Mouse (Mus musculus) layer of hippocampus, adult 9-11 months (tissue): ENCODE measurements around the gene Plekhb2.

Experiments used
- DNase-seq: peaks from one replicate; pipeline ENCODE4 v3.0.0; 2022

Gene Plekhb2

DNA sequence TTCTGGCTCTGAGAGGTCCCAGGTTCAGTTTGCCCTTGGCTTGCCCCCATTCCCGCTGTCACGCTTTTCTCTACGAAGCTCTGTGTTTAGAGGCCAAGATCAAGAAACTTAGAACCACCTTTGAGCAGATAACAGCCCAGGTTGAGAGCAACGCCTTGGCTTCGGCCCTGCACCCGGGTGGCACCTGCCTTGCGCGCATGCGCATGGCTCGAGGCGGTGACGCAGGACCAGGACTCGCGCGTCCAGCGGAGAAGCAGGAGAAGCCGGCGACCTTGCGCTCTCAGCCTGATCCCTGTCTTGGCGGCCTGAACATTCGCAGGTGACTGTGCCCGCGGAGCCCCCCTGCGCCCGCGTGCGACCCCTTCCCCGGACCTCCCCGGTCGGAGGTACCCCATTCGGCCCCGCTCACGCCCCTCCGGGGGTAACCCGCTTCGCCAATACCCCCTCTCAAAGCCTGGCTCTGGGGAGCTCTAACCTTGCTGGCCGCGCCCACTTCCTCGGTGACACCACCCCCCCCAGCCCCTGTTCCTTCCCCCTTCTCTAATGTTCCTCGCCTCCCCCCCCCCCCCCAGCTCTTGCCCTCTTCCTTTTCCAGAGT lies at the start of gene Plekhb2:
Gene Plekhb2 (plus strand): TSS at position 232 of the 598 bp plus-strand sequence.
- peak; percentile 86 for DNase-seq

DNA sequence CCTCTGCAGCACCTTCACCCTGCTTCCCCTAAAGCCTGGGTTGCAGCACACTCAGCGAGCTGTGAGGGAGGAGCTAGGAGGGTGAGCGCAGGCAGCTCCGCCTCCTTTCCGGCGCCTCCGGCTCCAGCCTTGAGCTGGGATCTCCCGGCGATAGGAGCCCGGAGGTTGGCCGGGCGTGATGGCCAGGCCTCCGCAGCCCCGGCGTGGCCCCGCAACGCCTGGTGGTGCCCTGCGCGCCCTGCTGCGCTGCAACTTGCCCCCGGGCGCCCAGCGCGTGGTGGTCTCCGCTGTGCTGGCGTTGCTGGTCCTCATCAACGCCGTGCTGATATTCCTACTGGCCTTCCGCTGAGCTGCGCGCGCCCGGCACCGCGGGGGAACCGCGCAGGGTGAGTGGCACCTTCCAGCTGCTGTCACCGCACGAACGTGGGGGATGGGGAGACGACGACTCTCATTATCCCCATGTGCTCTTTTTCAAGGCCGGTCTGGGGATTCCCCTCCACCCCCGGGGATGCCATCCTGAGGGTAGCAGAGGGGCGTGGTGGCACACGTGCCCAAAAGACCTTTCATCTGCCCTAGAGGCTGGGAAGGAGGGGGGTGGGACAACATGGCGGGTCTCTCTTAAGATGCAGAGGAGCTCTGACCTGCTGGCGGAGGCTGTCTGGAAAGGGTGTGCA lies 48.0 kb upstream of the Plekhb2 start:
- peak; percentile 80 for DNase-seq

DNA sequence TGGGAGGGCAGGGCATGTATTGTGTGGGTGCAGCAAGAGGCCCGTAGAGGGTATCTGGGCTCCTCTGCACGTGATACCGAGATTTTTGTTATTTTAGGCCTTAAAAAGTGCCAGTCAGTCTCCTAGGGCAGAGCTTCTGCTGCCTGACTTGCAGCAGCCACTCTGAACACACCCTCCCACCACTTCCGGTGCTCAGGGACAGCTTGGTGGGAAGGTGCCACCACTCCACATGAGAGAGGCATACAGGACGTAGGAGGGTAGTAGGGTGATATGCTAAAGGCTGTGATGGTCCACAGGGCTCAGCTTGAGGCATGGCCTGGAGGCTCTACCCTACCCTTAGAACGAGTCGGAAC lies 47.5 kb upstream of the Plekhb2 start:
- peak; percentile 84 for DNase-seq

DNA sequence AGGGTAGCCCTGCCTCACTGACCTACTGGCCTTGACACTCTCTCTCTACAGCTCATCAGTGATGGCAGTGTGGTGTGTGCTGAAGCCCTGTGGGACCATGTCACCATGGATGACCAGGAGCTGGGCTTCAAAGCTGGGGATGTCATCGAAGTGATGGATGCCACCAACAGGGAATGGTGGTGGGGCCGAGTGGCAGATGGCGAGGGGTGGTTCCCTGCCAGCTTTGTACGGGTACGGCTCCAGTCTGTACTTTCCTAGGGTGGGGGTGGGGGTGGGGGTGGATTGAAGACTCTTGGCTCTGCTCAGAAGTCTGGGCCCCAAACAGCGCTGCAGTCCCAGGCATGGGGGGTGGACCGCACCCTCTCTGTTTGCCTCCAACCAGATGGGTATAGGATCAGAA lies 44.9 kb upstream of the Plekhb2 start:
- no peak for DNase-seq

DNA sequence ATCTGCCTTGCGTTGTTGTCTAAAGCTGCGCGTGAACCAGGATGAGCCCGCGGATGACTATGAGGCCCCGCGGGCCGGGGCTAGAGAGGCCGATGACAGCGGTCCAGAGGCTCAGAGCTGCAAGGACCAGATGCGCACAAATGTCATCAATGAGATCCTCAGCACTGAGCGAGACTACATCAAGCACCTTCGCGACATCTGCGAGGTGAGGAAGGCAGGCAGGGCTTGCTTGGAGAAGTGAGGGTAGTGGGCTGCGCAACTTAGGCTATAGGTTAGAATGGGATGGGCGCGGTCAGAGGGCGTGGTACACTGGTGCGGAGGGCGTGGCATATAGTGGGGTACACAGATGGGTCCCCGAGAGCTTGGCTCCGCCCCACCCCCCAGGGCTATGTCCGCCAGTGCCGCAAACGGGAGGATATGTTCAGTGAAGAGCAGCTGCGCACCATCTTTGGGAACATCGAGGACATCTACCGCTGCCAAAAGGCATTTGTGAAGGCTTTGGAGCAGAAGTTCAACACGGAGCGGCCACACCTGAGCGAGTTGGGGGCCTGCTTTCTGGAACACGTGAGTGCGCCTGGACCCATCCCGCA lies 43.8 kb upstream of the Plekhb2 start:
- peak; percentile 48 for DNase-seq

DNA sequence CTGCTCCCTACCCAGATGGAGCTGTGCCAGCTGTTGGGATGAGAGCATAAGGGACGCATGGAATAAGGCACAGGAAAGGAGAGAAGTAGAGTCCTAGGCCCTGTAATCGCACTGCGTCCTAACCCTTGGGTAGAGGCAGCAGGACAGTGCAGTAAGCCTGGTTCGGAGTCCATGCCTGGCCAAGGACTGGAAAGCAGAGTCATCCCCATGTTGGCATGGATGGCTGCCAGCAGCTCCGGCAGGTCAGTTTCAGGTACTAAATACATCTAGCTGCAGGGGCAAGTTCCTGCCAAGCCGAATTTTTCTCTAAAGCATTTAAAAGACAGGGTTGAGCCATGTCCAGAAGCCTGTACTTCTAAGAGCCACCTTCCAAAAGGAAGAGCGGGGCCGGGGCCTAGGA lies 41.3 kb upstream of the Plekhb2 start:
- DNase-seq: no peak

DNA sequence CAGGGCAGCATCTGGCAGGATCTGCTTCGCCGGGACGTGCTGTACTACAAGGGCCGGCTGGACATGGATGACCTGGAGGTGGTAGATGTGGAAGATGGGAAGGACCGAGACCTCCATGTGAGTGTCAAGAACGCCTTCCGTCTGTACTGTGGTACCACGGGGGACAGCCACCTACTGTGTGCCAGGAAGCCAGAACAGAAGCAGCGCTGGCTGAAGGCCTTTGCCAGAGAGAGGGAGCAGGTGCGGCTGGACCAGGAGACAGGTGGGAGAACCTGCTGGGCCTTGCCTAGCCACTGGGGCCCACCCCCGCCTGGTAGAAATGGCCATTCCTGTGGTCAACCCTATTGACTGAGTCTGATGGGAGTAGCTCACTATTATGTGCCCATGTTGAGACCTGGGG lies 39.5 kb upstream of the Plekhb2 start:
- no peak for DNase-seq

DNA sequence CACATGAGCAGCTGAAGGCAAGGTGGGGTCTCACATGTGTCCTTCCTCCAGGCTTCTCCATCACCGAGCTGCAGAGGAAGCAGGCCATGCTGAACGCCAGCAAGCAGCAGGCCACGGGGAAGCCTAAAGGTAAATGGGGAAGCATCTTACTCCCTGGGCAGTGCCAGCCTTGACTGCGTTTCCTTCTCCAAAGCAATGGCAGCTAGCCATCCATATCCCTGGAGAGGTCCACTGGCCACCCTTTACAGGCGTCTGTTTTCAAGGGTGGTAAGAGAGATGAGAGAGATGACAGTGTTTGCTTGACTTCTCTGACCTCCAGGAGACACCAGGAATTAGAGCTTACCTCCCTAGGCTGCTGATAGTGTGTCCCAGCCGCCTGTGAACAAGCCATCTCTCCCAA lies 38.7 kb upstream of the Plekhb2 start:
- DNase-seq: no peak

DNA sequence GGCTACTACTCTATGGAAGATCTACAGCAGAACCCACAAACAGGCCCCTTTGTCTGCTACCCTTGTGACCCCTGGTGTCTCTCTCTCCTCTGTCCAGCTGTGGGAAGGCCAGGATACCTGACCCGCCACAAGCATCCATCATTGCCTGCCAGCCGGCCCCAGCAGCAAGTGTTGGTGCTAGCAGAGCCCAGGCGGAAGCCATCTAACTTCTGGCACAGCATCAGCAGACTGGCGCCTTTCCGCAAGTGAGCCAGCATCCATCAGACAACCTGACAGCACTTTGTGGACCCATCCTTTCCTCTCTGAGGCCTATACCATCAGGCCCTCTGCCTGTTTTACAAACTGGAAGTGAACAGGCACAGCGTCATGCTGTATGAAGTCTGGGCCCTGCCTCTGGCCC lies 38.2 kb upstream of the Plekhb2 start:
- DNase-seq: no peak

DNA sequence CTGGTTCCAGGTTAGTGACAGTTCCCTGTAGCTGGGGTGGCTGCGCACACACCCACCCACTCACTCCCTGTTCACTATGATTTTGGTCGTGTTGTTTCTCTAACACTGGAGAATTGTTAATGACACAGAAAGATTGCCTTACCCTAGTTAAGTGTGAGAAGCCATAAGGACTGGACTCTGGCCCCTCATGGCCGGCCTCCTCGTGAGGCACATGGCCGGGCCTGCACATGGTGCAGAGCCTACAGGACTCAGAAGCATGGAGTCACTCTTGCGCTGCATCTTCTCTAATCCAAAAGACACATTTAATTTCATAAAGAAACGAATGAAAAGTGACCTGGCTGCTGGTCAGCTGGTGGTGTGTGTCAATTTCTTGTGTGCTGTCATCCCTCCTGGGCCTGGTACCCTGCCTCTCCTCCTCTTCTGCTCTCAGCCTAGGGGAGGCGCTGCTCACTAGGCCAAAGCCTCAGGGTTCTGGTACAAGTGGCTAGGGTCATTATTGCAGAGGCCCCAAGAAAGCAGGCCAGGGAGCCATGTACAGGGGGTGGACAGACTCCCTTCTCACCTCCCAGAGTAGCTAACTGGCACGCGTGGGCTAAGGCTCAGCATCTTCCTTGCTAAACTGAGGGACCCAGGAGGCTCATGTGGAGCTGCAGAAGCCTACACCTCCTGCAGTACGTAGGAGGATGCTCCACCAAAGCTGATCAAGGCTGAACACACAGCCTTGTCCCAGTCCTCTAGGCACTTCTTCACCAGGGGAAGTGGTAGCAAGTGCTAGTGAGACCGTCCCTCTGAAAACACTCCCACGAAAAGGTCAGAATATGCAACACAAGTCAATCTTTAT lies 37.1 kb upstream of the Plekhb2 start:
- no peak for DNase-seq

DNA sequence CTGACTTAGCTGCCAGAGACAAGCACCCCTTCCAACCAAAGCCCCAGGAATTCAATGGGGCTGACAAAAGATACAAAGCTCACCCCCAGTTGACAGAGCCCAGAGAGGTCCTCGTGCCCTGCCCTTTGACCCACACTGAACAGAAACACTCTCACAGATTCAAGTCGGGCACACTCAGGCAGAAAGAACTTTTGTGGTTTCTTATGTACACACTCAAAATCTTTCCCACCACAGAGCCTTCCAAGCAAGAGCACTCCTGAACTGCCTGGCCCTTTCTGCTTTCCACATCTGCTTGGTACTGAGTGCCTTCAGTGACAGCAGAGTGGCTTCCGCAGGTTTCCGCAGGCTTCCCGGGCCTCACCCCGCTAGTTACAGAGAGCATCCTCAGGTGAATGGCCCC lies 33.9 kb upstream of the Plekhb2 start:
- DNase-seq: no peak

DNA sequence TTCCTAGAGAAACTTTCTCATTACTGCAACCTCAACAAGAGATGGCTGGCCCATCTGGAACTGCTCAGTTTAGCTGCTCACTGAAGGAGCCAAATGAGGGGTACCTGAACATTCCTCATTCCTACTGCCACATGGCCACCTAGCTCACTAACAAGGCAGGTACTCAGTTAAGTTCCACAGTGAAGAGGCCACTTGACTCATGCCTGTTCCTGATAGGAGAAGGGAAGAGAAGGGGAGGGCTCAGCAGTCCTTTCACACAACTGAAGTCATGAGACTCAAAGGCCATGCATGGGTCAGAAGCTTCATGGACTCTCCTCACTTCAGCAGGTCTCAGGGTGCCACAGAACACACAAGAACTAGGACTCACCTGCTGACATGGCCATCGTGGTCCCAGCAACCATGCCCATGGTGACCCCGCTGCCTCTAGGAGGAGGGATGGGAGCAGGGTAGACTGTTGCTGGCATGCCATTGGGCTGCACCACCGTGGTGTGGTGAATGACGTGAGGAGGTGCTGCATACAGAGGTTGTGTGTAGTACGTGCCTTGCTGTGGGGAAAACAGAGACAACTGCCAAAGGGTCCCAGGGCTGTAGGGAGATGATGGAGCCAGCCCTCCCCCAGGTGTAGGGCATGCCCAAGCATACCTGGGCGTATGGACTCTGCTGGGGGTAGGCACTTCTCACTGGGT lies 30.4 kb upstream of the Plekhb2 start:
- no peak for DNase-seq

DNA sequence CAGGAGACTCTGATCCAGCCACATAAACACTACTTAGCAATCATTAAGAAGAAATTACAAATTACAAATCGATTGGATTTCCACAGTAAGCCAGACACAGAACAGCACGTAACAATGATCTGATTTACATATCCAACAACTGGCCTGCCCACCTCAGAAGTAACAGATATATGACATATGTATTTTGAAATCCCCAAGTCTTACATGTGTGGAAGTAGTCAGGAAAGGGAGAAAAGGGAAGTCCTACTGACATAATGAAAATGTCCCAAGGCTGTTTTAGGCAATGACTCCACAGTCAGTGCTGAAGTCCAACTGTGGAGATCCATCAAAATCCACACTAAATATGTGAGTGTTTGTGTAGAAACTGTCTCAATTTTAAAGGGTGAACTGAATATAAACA lies 28.4 kb upstream of the Plekhb2 start:
- DNase-seq: no peak

DNA sequence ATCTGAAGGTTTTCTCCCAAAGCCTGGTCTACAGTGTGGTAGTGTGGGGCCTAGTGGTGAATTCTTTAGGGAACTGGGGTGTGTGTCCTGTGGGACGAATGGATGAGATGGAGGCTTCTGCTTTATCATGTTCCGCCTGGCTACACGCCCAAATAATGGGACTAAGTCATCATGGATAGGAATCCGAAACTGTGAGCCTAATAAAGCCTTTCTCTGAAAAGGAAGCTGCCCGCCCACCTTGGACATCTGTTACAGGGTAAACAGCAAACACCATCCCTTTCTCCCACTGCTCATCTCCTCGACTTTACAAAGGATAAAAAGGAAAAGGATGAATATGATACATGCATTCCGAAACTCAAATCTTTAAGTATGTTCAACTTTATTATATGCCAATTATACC lies 27.8 kb upstream of the Plekhb2 start:
- DNase-seq: no peak

DNA sequence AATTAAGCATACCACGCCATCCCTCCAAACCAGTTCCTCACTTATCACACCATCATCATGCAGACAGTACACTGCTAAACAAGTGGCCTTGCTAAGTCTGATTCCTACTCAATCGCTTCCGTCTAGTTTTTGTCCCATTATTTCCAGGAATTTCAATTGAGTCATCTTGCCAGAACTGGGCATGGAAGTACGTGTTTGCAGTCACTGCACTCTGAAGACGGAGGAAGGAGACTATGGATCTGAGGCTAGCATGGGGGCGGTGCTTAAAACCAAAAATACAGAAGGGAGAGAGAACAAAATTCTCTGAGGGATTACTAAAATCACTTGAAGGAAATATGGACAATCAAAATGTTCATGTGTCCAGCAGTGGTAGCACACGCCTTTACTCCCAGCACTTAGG lies 27.0 kb upstream of the Plekhb2 start:
- no peak for DNase-seq

DNA sequence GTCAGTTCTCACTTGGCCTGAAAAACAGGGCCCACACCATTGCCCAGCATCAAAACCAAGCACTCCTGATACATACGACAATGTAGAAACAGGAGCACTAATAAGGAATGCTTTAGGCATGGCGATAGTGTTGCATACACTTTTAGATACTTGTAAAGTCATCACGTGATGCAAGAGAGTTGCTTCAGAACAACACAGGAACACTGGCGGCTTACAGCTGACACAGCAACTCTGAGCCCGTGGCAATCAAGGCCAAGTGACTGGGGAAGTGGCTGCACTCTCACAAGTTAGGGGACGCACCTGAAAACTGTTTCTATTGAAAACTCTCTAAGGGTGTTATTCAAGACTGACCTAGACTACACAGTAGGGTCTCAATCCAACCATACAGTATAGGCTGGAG lies 26.4 kb upstream of the Plekhb2 start:
- no peak for DNase-seq

DNA sequence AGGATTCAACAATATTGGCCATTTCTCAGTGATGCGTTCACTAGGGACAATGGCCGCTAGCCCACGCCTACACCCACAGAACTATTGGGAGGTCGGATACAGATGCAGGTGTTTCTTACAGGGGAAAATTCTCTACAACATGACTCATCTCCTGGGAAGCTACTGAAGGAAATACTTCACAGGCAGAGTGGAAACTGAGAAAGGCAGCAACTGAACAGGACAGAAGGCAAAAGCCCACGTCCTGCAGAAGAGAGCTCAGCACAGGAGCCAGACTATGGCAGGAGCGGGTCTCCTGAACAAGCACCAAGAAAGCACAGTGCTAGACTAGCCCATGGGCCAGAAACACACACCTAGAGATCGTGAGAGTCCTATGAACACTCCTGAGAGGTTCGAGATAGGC lies 25.6 kb upstream of the Plekhb2 start:
- DNase-seq: no peak

DNA sequence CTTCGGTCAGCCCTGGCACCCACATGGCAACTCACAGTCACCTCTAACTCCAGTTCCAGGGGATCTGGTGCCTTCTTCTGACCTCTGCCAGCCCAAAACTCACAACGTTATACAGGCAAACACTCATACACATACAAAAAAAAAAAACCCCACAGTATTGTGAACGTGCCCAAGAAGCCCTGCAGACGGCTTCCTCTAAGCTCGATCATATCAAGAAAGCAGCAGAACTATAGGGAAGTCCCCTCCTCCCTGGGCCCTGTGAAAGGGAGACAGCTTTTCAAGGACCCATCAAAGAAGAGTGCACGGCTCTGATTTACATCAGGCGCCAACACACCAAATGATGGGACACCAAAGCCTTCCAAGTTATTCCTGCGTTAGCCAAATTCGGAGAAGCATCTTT lies 23.9 kb upstream of the Plekhb2 start:
- DNase-seq: no peak

DNA sequence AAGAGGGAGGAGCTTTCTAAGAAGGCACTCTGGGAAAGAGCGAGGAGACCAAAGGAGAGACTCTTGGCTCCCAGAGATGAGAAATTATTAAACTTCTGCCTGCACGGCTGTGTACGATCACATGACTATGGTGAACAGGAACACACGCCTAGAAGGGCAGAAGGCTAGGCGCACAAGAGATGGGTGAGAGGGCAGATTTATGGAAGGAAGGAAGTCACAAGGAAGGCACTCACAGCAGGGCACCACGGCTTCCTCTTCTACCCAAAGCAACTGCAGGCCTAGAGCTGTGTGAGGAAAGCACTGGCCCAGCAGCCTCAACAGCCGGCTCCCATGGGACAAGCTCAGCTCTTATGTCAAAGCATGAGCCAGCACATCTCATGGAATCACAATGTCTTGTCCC lies 21.9 kb upstream of the Plekhb2 start:
- no peak for DNase-seq

DNA sequence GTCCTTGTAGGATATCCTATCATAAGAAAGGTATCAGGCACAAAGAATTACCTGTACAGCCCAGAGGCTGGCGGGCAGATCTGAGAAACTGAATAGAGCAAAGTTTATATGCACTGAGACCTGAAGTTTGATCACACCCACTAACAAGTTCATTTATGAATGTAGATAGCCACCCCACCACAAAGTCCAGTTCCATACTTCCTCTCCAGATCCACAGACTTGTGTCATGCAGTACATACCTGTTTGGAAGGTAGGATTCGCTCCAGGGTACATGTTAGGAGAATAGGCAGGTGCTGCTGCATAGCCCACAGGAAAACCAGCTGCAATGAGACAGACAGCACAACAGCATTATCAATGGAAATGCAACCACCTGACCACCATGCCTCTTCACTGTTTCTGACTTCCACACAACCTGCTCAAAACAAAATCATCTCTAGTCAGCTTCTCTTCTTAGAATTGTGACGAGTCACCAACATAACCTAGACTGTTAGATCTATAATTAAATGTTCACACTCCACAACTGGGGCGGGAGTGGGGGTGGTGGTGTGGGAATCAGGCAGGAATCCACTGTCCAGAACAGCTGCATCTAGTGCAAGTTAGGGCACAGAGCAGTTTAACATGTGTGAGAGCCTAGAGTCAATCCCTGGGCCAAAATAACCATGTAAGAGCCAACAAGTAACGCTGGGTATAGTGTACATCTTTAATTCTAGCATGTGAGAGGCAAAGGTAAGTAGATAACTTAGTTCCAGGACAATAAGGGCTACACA lies 21.1 kb upstream of the Plekhb2 start:
- DNase-seq: no peak

DNA sequence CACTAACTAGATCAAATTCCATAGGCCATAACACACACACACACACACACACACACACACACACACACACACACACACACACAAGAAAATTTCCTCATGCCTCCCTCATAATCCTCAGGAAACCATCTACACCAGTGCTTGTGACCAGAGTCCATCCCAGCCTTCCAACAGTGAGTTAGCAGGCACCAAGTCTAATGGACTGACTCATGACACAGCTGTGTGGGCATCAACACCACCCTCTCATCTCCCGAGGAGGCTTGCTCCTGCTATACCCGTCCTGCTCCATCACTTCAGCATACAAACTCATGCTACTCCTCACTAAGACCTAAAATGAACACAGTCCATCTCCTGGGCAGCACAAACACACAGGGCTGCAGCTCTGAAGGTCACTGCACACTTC lies 18.8 kb upstream of the Plekhb2 start:
- DNase-seq: no peak

DNA sequence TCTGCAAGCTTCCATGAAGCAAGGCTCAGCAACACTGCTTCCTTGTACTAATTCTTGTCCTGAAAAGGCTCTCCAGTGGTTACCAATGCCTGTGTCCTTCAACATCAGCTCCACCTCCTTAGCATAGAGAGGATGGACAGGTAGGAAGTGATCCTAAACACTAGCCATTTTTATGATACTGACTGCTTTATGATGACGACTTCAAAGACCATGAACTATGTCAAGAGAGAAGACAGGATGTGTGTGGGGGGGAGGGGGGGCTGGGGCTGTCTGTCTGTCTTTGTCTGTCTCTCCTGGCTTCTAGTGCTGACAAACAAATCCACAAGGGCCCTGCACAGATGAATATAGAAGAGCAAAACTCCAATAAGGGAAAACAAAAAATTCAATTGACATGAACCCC lies 18.4 kb upstream of the Plekhb2 start:
- DNase-seq: no peak

DNA sequence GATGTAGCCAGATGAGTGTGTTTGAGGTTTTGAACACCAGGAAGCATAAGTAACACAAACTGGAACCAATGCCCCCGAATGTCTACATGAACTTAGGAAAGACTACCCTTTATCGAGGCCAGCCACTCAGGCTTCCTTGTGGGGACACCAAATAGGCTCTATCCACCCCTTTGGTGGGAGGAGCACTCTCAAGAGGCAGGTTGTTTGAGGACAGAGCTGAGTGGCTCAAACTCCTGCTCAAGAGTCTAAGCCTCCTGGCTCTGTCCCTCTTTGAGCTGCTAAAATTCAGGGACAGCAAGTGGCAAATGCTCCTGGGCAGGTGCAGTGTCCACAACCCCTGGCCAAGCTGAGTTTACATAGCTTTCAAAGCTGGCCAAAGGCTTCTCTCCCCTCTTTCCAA lies 14.9 kb upstream of the Plekhb2 start:
- DNase-seq: no peak
